Mouse (Mus musculus) kidney, adult 8-10 months (tissue): ENCODE measurements at regions not wholly inside any gene's neighbourhood (a gene's known extent, or its start where the extent isn't known, plus 50 kb on each side); places are given as distances from the start of the nearest gene placed in this dataset.

ENCODE experiments used
- DNase-seq, 2 experiments: peaks; one replicate each; pipeline ENCODE4 v3.0.0; 2022

DNA sequence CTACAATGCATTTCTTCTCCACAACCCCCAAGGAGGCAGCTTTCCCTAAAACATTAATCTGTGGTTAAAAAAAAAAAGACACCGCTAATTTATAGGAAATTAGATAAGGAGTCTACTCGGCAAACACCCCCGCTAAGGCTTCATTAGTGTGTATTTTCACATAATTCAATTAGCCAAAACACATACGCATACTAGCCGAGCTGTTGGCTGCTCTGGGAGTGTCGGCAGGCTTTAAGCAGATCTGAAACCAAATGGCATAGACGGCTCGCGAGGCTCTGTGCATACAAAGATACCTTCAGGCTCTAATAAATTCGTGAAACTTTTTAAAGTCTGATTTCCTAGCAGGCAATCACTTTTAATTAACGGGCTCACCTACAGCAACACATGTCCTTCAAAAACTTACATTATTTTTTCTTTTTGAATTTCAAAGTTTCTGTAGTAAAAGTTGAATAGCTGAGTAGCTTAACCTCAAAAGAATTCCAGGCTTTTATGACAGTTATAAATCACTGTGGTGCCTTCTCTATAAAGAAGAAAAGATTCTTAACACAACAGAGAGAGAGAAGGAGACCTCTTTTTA, 68.0 kb upstream of the Smyd2 start:
- no peak for DNase-seq

- no peak for DNase-seq
These were observed 67.2 kb upstream of the Smyd2 start for GRCm38 (mm10) chr1:189989376-189989775.

- no peak for DNase-seq
These were observed 66.7 kb upstream of the Smyd2 start for GRCm38 (mm10) chr1:189988864-189989263.

GRCm38 (mm10) chr1:189985516-189986205, 63.5 kb upstream of the Smyd2 start:
- DNase-seq = no peak

- DNase-seq = no peak
These were observed 56.1 kb upstream of the Smyd2 start for GRCm38 (mm10) chr1:189978244-189978643.

DNA sequence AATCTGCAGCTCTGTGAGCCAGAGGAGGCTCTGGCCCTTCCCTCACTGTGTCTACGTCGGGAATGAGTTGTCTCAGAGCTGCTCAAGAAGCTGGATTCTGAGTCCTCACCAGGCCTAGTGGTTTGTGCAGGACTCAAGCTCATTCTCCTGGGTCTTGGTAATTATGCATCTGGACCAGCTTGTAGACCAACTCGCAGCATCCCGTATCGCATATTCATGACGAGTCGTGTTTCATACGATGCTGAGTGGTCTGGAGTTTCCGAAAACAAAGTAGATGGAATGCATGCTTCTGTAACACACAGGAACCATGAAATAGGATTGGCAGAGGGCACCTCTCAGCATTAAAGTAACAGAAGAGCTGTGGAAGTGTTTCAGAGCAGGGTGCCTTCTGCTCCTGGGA, 53.5 kb upstream of the Smyd2 start:
- DNase-seq = no peak

DNA sequence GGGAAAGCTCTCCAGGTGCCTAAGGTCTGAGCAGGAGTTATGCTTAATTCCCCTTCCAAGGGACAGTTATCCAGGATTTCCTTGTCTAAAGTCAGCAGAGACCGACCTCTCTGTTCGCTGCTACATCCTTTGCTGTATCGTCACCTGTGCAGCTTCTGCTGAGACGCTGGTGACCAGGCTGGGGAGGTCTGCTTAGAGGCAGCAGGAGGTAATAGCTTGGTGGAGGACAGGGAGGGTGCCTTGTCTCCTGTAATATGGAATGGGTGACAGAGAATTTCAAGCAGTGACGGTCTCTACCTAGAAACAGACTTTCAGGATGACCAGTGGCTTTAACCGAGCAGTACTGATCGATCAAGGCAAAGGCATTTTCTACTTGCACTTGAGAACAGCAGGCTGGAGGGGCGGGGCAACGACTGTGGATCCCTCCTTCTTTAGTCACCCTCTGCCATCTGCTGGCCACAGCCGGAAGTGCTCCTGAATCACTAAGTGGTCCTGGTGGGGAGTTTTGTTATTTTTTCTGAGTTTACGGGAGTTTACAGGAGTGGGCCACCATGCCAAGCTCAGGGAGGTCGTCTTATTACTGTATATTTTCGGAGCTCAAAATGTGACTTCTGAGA, 50.7 kb upstream of the Smyd2 start:
- peak; percentile 56 to 86 for DNase-seq
